Mouse (Mus musculus): ENCODE measurements around the gene Hist1h2ad. TPM values are rescaled to one million over a fixed set of nuclear protein-coding genes. Genes with fewer than 3 reads are reported as not detected.

The Hist1h2ad gene
- total and polyA plus RNA-seq, 2 experiments = 5.4 TPM; not detected in 1

- Histone ChIP-seq H3K27me3 (ENCODE audit: control insufficient read depth, insufficient read depth, low read length) (no peaks in the 10 kb centered on the region), H3K27ac (replicated peaks; ENCODE audit: insufficient read depth, low read depth, low read length) (no peak overlapping the region), H3K4me3 (ENCODE audit: insufficient read depth, low read depth, low read length) (no peak overlapping the region), H3K36me3 (ENCODE audit: control insufficient read depth, insufficient read depth, low read length) (no peaks in the 10 kb centered on the region), H3K79me2 (ENCODE audit: control insufficient read depth, insufficient read depth, low read length) (no peaks in the 10 kb centered on the region), H3K4me1 (ENCODE audit: control insufficient read depth, insufficient read depth, low read length) (peaks cover 15% of the 10 kb centered on the region; the same call in 1 of the 2 replicates), H3K9ac (ENCODE audit: low read depth, low read length) (0 out of 2 replicates have a peak overlapping the region, but pooled peaks have one; percentile 8)
- no peak for TF ChIP-seq CTCF (IDR thresholded peaks at IDR 0.05; ENCODE audit: low read depth, low read length)
- TF ChIP-seq POLR2A (IDR thresholded peaks at IDR 0.05; ENCODE audit: extremely low read depth, insufficient read depth, low read length) = no peak
- WGBS = 71% methylated on average over 7 of the region's 7 CpGs
- DNase-seq (ENCODE audit: extremely low read depth, low read depth, low spot score) = no peak
Measured at GRCm38 (mm10) chr13:23576351-23576881, 2.2 kb downstream of the Hist1h2ad start.

DNA sequence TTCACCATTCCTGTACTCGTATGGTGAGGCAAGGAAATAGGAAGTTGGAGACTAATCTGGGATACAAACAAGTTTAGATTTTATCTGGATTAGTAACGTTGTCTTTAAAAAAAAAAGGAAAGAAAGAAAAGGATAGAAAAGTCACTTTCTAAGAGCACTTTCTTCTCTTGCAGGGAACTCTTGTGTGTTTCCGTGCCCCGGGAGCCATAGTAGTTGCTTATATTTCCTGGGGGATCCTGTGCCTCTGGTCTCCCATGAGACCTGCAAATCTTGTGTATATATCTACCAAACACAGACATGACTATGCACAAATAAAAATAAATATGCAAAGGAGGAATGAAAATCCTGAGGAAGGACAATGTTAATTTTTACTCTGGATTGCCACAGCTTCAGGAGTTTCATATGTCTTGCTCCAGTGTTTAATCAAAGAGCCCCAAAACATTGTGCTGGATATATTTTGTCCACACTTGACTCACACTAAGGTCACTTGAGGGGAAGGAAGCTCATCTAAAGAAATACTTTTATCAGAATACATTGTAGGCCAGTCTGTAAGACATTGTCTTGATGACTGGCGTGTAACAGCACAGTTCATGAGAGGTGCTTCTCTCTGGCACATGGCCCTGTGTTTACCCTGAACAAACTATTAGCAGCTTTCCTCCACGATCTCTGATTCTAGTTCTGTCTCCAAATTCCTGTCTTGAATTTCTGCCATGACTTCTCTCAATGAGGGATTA lies 2.9 kb downstream of the Hist1h2ad start:
- Histone ChIP-seq H3K27ac (replicated peaks; ENCODE audit: insufficient read depth, low read depth, low read length) (no peak overlapping the region), H3K36me3 (ENCODE audit: control insufficient read depth, insufficient read depth, low read length) (no peaks in the 10 kb centered on the region), H3K4me3 (ENCODE audit: insufficient read depth, low read depth, low read length) (no peak overlapping the region), H3K9ac (ENCODE audit: low read depth, low read length) (no peak overlapping the region), H3K79me2 (ENCODE audit: control insufficient read depth, insufficient read depth, low read length) (no peaks in the 10 kb centered on the region), H3K27me3 (ENCODE audit: control insufficient read depth, insufficient read depth, low read length) (no peaks in the 10 kb centered on the region), H3K4me1 (ENCODE audit: control insufficient read depth, insufficient read depth, low read length) (peaks cover 12% of the 10 kb centered on the region; the same call in 1 of the 2 replicates)
- DNase-seq (ENCODE audit: extremely low read depth, low read depth, low spot score) = peak; percentile 76
- no peak for TF ChIP-seq CTCF (IDR thresholded peaks at IDR 0.05; ENCODE audit: low read depth, low read length)
- no peak for TF ChIP-seq POLR2A (IDR thresholded peaks at IDR 0.05; ENCODE audit: extremely low read depth, insufficient read depth, low read length)
- WGBS = 51% methylated on average over 6 of the region's 6 CpGs

DNA sequence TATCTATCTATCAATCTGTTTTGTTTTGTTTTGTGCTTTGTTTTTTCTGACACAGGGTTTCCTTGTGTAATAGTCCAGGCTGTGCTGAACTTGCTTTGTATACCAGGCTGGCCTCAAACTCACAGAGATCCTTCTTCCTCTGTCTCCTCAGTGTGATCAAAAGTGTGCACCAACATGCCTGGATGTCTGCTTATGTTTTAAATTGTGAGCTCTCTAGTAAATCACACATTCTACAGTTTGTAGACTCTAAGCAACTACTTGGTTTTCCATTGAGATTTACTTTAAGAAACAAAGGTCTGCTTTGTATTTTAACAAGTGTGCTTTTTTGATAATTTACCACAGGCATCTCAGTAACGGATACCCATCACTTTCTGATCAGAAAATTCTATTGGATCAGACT lies 3.7 kb downstream of the Hist1h2ad start:
- Histone ChIP-seq H3K27ac (replicated peaks; ENCODE audit: insufficient read depth, low read depth, low read length) (no peak overlapping the region), H3K27me3 (ENCODE audit: control insufficient read depth, insufficient read depth, low read length) (no peaks in the 10 kb centered on the region), H3K4me3 (ENCODE audit: insufficient read depth, low read depth, low read length) (no peak overlapping the region), H3K4me1 (ENCODE audit: control insufficient read depth, insufficient read depth, low read length) (peaks cover 9% of the 10 kb centered on the region; the same call in 1 of the 2 replicates), H3K9ac (ENCODE audit: low read depth, low read length) (no peak overlapping the region), H3K79me2 (ENCODE audit: control insufficient read depth, insufficient read depth, low read length) (no peaks in the 10 kb centered on the region), H3K36me3 (ENCODE audit: control insufficient read depth, insufficient read depth, low read length) (no peaks in the 10 kb centered on the region)
- no peak for DNase-seq (ENCODE audit: extremely low read depth, low read depth, low spot score)
- WGBS = 98% methylated on average over 1 of the region's 1 CpGs
- TF ChIP-seq CTCF (IDR thresholded peaks at IDR 0.05; ENCODE audit: low read depth, low read length) = no peak

DNA sequence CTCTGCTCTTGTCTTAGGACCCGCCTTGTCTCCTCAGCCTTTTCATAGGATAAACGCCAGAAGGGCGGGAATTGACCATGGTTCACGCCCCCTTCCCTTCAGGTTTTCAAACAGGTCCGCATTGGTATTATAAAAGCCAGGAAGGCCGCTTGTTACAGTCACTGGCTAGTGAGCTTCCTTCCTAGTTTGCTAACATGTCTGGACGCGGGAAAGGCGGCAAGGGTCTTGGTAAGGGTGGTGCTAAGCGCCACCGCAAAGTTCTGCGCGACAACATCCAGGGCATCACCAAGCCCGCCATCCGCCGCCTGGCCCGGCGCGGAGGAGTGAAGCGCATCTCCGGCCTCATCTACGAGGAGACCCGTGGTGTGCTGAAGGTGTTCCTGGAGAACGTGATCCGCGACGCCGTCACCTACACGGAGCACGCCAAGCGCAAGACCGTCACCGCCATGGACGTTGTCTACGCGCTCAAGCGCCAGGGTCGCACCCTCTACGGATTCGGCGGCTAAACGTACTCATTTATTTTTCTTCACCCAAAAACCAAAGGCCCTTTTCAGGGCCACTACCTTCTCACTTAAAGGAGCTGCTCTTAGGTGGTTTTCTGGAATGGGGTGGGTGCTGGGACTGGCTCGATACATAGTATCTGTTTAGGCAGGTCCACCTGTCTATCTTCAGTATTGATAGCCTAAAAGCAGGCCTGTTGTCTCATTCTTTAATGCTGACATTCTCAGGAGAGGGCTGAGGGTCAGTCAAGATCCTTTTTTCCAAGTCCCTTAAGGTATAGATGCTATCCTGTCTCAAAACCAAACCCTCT lies 7.4 kb downstream of the Hist1h2ad start, which contains the start of gene Hist1h4d:
Hist1h4d (plus strand) TSS at position 191 of the 811 bp plus-strand sequence.
- WGBS = under 1% methylated on average over 43 of the region's 43 CpGs
- Histone ChIP-seq H3K9ac (ENCODE audit: low read depth, low read length) (peak within 1 kb of the TSS; percentile 64), H3K4me1 (ENCODE audit: control insufficient read depth, insufficient read depth, low read length) (peaks cover 9% of the 10 kb centered on the region; the same call in 1 of the 2 replicates), H3K27ac (replicated peaks; ENCODE audit: insufficient read depth, low read depth, low read length) (peak within 1 kb of the TSS; percentile 7; the same call in 1 of the 2 replicates), H3K4me3 (ENCODE audit: insufficient read depth, low read depth, low read length) (peak within 1 kb of the TSS; percentile 68), H3K36me3 (ENCODE audit: control insufficient read depth, insufficient read depth, low read length) (no peaks in the 10 kb centered on the region), H3K27me3 (ENCODE audit: control insufficient read depth, insufficient read depth, low read length) (no peaks in the 10 kb centered on the region), H3K79me2 (ENCODE audit: control insufficient read depth, insufficient read depth, low read length) (no peaks in the 10 kb centered on the region)
- TF ChIP-seq CTCF (IDR thresholded peaks at IDR 0.05; ENCODE audit: low read depth, low read length) (no peak), POLR2A (IDR thresholded peaks at IDR 0.05; ENCODE audit: extremely low read depth, insufficient read depth, low read length) (peak; percentile 100)
- peak; percentile 97 for DNase-seq (ENCODE audit: extremely low read depth, low read depth, low spot score)

DNA sequence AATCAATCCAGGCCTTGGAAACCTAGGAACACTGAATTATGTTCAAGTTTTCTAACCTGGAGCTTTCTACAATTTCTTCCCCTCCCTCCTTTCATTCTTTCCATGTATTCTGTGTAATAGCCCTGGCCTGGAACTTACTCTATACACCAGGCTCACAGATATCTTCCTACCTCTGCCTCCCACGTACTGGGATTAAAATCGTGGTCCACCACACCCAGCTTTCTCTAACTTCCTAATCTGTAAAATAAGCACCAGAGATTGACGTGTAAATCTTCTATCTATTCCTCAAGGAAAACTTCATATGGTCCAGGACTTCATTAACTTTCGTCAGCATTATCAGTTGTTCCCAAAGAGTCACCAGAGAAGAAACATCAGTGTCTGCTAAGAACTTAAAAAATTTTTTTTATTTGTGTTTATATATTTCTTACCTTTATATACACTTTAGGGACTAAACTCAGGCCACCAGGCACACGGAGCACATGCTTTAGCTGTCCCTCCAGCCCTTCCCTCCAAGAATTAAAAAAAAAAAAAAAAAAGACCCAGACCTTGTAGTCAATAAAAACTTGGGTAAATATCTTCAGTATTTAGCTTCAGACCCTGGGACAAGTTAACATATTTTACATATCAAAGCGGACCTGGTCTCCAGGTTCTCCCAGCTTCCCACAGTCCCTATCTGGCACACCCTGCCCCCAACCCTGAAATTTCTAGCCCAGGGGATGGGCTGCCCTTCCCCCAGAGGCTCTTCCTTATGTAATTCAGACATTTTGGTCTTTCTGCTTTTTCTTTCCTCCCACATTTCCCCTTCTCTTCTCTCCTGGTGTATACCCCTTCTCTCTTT lies 8.3 kb downstream of the Hist1h2ad start:
- H3K27me3 ChIP-seq (ENCODE audit: control insufficient read depth, insufficient read depth, low read length) = no peaks in the 10 kb centered on the region
- H3K4me1 ChIP-seq (ENCODE audit: control insufficient read depth, insufficient read depth, low read length) = peaks cover 11% of the 10 kb centered on the region; the same call in 1 of the 2 replicates
- no peaks in the 10 kb centered on the region for H3K36me3 ChIP-seq (ENCODE audit: control insufficient read depth, insufficient read depth, low read length)
- H3K4me3 ChIP-seq (ENCODE audit: insufficient read depth, low read depth, low read length) = peak overlapping the region; percentile 68
- TF ChIP-seq CTCF (IDR thresholded peaks at IDR 0.05; ENCODE audit: low read depth, low read length) (no peak), POLR2A (IDR thresholded peaks at IDR 0.05; ENCODE audit: extremely low read depth, insufficient read depth, low read length) (no peak)
- H3K79me2 ChIP-seq (ENCODE audit: control insufficient read depth, insufficient read depth, low read length) = no peaks in the 10 kb centered on the region
- no peak for DNase-seq (ENCODE audit: extremely low read depth, low read depth, low spot score)
- H3K27ac ChIP-seq (replicated peaks; ENCODE audit: insufficient read depth, low read depth, low read length) = peak overlapping the region; percentile 43
- peak overlapping the region; percentile 64 for H3K9ac ChIP-seq (ENCODE audit: low read depth, low read length)
- WGBS = 16% methylated on average over 6 of the region's 6 CpGs
